Mouse (Mus musculus) megakaryocyte, embryonic 14.5 days (primary cell): ENCODE measurements around the gene Nav1. TPM values are rescaled to one million over a fixed set of nuclear protein-coding genes. Genes with fewer than 3 reads are reported as not detected.

Source experiments
- H3K27me3 ChIP-seq: replicated peaks from 2 replicates; pipeline ENCODE3; 2012; ENCODE audit warnings: inconsistent platforms
- H3K36me3 ChIP-seq: replicated peaks from 2 replicates; pipeline ENCODE3; 2012; ENCODE audit warnings: low read length, inconsistent platforms, mixed read lengths
- H3K4me1 ChIP-seq: 2 replicates; pipeline ENCODE4 v1.6.1; 2012; ENCODE audit warnings: inconsistent platforms
- H3K4me3 ChIP-seq: replicated peaks from 2 replicates; pipeline ENCODE3; 2012; ENCODE audit warnings: moderate library complexity, mild to moderate bottlenecking, inconsistent platforms
- H3K9me3 ChIP-seq: 2 replicates; pipeline ENCODE4 v1.6.1; 2012; ENCODE audit warnings: inconsistent platforms
- FLI1 ChIP-seq: IDR thresholded peaks from 2 replicates; pipeline ENCODE4 v1.6.1; 2012; ENCODE audit warnings: low read length, inconsistent platforms, mixed read lengths
- GATA1 ChIP-seq: IDR thresholded peaks from 3 replicates; pipeline ENCODE4 v1.6.1; 2012; ENCODE audit warnings: mixed read lengths, low read length, inconsistent platforms, borderline replicate concordance
- polyA plus RNA-seq: library from polyadenylated mRNA; stranded (reverse); fragments of >175 nt; gene quantifications from 2 replicates; pipeline ENCODE4 v1.2.3, GENCODE M21; 2012; ENCODE audit warnings: low replicate concordance; ENCODE audit not compliant: insufficient read depth

Gene Nav1
- polyA plus RNA-seq, 1 experiment = 13.4 TPM

DNA sequence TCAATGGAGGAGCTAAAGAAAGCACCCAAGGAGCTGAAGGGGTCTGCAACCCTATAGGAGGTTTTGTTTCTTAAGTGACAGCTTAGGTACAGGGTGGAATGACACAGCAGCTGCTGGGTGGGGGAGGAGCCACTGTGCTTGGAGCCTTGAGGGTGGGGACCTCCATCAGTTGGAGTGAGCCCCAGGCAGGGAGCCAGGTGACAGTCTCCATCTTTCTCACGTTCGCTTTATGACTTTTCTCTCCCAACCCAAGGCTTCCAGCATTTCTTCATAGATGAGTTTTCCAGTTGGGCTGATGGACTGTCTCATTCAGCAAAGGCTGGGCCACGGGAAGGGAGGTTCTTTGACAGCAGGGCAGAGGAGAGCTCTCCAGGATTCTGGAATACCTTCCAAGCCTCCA, 14.2 kb upstream of the Nav1 start:
- Histone ChIP-seq H3K27me3 (no peaks in the 10 kb centered on the region), H3K36me3 (peaks cover 13% of the 10 kb centered on the region), H3K9me3 (no peaks in the 10 kb centered on the region), H3K4me1 (peaks cover 69% of the 10 kb centered on the region), H3K4me3 (no peak overlapping the region)
- TF ChIP-seq GATA1 = no peak
- TF ChIP-seq FLI1 = no peak

DNA sequence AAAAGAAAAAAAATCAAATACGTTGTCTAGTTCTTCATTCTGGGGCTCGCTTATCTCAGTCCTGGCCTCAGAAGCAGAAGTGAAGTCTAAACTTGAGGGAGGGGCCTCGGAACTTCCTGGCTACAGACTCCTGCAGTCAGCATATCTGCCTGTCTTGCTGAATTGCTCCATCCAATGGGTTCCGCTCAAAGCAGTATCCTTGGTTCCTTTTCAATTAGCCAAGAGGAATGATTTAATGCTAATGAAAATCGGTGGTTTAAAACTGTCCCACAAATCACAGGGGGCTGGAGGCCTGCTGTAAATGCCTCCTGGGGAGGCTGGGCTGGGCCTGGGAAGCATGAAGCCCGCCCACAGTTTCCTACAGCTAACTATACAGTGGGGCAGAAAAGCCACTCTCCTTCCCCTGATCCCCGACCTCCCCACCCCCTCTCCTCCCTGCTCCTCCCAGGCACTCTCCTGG, 12.9 kb upstream of the Nav1 start:
- no peaks in the 10 kb centered on the region for H3K27me3 ChIP-seq
- no peaks in the 10 kb centered on the region for H3K9me3 ChIP-seq
- peaks cover 13% of the 10 kb centered on the region for H3K36me3 ChIP-seq
- no peak overlapping the region for H3K4me3 ChIP-seq
- H3K4me1 ChIP-seq = peaks cover 69% of the 10 kb centered on the region
- TF ChIP-seq GATA1 = no peak
- TF ChIP-seq FLI1 = no peak

DNA sequence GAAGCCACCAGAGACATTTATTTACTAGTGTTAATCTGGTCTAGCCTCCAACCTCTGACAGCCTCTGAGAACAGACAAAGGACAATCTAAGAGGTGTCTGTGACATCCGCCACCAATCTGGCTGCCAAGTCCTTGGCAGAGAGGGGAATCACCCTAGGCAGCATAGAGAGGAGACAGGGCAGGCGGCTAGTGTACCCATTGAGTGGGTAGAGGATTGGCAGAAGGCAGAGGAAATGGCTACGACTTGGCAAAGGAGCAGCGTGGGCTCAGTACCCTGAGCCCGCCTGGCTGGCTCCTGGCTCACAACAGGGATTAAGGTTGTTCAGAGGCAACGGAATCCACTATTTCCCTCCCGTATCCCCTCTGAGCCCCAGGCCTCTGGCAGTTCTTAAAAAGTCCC, 12.0 kb upstream of the Nav1 start:
- H3K36me3 ChIP-seq = peaks cover 11% of the 10 kb centered on the region
- peaks cover 72% of the 10 kb centered on the region for H3K4me1 ChIP-seq
- no peak overlapping the region for H3K4me3 ChIP-seq
- no peak for TF ChIP-seq GATA1
- TF ChIP-seq FLI1 = no peak
- no peaks in the 10 kb centered on the region for H3K9me3 ChIP-seq
- H3K27me3 ChIP-seq = no peaks in the 10 kb centered on the region

DNA sequence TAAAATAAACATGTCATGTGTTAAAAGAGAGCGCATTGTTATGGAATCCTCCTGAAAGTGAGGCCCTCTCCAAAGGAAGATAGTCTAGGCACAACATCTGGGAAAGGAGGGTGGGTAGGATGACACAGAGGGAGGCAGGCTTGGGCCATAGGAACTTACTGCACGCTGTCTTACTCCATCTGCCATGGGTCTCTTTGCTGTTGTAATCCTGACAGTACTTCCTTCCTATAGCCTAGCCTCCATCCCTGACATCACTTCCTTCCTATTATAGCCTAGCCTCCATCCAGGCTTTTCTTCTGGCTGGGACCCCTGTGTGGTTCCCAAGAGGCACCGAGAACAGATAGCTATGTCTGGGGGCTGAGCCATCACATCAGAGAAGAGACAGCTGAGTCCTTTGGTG, 10.2 kb upstream of the Nav1 start:
- H3K27me3 ChIP-seq = no peaks in the 10 kb centered on the region
- H3K9me3 ChIP-seq = no peaks in the 10 kb centered on the region
- H3K36me3 ChIP-seq = peaks cover 4% of the 10 kb centered on the region
- TF ChIP-seq FLI1 = no peak
- no peak for TF ChIP-seq GATA1
- peaks cover 72% of the 10 kb centered on the region for H3K4me1 ChIP-seq
- no peak overlapping the region for H3K4me3 ChIP-seq

DNA sequence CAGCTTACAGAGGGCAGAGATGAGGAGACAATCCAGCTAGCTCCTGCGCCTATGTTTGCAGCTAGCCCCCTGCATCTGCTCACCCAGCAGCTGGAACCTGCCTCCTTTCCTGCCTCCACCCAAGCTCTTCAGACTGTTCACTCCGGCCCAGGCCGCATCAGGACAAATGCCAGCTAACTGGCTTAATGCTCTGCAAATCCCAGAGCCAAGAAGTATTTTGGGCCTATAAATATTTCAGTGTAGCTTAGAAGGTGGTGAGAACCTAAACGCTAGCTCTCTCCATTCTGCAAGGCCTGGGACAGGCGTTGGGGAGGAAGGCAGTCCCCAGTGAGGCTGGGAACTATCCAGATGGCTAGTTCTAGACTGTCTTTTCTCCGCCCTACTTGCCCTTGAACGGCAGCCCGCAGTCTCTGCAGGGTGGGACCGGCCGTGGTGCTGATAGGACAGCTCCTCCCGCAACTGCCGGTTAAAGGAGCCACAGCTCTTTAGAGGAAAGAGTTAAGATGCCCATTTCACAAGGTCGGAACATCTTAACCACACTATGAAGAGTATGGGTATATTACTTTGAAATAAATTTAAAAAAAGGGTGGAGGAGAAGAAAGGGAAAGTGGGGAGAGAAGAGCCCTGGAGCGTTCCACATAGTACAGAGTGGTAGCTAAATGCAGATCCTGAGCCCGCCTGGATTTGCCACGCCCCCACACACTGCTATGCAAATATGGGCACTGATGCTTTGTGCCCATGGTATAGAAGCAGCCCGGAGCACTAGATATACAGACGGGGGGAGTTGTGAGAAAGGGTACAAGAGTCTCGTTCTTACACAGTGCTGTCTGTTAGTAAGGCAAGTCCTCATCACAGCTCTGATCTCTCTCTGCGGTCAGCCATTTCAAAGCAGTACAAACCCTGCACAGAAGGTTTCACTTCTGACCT, 8.9 kb upstream of the Nav1 start:
- Histone ChIP-seq H3K9me3 (no peaks in the 10 kb centered on the region), H3K27me3 (no peaks in the 10 kb centered on the region), H3K4me3 (peak overlapping the region; percentile 42), H3K4me1 (peaks cover 66% of the 10 kb centered on the region), H3K36me3 (peaks cover 2% of the 10 kb centered on the region)
- TF ChIP-seq FLI1 (no peak), GATA1 (no peak)

DNA sequence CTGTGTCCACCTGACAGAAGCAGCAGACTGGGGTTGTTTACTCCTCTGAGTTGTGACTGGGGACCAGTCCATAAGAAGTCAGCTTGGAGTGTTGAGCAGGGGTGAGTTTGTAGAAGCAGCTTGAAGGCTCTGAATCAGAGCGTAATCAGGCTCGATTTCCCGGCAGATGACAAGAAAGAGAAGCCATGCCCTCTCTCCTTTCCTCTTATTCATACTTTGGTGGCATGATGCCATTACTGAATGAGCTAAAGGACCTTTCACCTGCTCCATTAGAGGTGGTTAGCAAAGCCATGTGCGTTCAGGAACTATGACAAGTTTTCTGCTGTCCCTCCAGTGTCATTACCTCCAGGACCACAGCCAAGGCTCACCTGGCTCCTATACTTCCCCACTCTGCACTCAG, 2.5 kb upstream of the Nav1 start:
- no peaks in the 10 kb centered on the region for H3K27me3 ChIP-seq
- H3K4me3 ChIP-seq = no peak overlapping the region
- peaks cover 33% of the 10 kb centered on the region for H3K4me1 ChIP-seq
- peaks cover 34% of the 10 kb centered on the region for H3K36me3 ChIP-seq
- no peak for TF ChIP-seq FLI1
- no peak for TF ChIP-seq GATA1
- no peaks in the 10 kb centered on the region for H3K9me3 ChIP-seq

DNA sequence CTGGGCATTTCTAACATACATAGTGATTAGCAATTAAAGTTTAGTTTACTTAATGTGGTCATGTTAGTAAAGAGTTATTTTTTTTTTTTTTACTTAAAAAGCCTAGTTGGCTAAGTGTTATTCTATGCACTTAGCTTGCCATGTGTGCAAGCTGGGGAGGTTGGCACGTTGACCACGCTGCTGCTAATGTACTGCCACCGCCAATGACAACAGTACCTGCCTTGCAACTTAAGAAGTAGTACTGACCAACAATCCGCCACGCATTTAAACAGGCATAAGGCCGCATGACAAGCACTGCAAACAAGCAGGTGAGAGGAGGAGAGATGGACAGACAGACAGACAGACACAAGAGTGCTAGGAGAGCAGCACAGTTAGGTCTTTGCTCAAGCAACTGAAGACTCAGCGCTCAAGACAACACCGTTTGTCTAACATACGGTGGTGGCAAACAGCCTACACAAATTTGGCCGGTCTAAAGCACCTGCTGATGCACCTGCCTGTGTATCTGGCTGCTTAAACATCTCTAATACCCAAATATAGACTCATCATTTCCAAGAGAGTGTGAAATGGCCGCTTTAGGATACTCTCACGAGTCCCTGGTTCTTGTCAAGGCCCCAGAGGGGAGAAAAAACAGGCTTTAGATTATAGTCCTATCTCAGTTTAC, 610 bp downstream of the Nav1 start:
- H3K4me1 ChIP-seq = peaks cover 31% of the 10 kb centered on the region
- no peaks in the 10 kb centered on the region for H3K27me3 ChIP-seq
- H3K36me3 ChIP-seq = peaks cover 64% of the 10 kb centered on the region
- H3K4me3 ChIP-seq = no peak overlapping the region
- TF ChIP-seq FLI1 (no peak), GATA1 (no peak)
- no peaks in the 10 kb centered on the region for H3K9me3 ChIP-seq

DNA sequence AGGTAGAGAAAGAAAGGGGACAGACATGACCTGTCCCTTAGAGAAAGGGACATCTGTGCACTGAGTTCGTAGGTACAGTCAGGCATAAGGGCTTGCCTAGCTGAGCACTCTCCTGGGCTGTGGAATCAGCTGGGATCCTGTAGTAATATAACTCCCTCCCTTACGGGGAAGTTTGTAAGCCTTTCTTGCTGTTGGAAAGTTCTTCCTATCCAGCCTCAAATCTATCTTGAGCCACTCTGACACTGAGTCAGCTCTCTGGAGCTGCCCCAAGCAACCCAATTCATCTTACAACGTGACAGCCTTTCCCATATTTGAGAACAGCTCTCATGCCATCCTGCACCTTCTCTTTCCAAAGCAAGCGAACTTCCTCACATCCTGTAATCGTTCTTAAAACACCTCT, 1.6 kb downstream of the Nav1 start:
- TF ChIP-seq FLI1 (no peak), GATA1 (no peak)
- Histone ChIP-seq H3K36me3 (peaks cover 74% of the 10 kb centered on the region), H3K27me3 (no peaks in the 10 kb centered on the region)

DNA sequence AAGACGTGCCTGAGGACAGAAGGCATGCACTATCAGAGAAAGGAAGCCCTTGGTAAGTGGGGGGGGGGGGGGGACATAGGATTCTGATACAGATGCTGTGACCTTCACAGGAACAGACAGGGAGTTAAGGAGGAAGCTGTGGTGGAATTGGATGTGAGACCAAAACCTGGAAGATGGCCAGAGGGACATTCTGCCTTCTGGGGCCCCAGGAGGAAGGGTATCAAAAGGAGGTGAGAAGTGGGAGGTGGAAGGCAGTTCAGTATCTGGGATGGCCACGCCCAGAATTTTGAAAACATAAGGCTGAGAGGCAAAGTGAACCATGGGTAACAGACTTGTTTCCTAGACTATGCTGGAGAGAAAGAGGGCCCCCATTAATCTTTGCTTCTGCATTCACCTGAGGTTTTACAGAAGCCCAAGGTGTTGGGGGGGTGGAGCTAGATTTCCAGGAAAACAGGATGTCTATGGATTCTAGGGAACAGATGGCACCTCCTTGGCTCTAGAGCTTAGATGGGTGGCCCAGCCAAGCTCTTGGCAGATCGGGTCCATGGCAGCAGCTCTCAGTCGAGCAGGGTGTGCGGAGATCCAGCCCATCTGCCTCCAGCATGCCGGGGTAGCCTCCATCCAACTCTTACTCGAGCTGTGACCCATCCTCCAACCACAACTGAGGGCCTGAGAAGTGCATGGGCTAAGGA, 2.6 kb downstream of the Nav1 start:
- Histone ChIP-seq H3K36me3 (peaks cover 84% of the 10 kb centered on the region), H3K4me1 (peaks cover 18% of the 10 kb centered on the region), H3K27me3 (no peaks in the 10 kb centered on the region), H3K4me3 (no peak overlapping the region), H3K9me3 (no peaks in the 10 kb centered on the region)
- TF ChIP-seq GATA1 (no peak), FLI1 (no peak)

More for the DNA sequence above, 1.6 kb downstream of the Nav1 start:
- Histone ChIP-seq H3K4me1 (peaks cover 25% of the 10 kb centered on the region), H3K4me3 (no peak overlapping the region), H3K9me3 (no peaks in the 10 kb centered on the region)
